Mouse (Mus musculus) stomach, embryonic 14.5 days (tissue): ENCODE measurements around the gene D6Ertd527e. TPM values are rescaled to one million over a fixed set of nuclear protein-coding genes. Genes with fewer than 3 reads are reported as not detected.

ENCODE experiments used
- ATAC-seq: fragments of 200-750 bp; cut with Nextera tagmentation; 2 replicates; pipeline ENCODE4 v1.8.0; 2017; ENCODE audit warnings: low read depth, moderate TSS enrichment; ENCODE audit not compliant: insufficient number of reproducible peaks, insufficient read depth, low FRiP score
- H3K27ac ChIP-seq: fragments of 300-500 bp; sonication (generic); 2 replicates; pipeline ENCODE4 v1.5.1; 2014; ENCODE audit warnings: mild to moderate bottlenecking, low read length, moderate library complexity, mixed read lengths
- H3K27me3 ChIP-seq: fragments of 300-500 bp; sonication (generic); 2 replicates; pipeline ENCODE4 v1.6.1; 2014; ENCODE audit warnings: low read length, control low read depth, mixed read lengths; ENCODE audit not compliant: control insufficient read depth, insufficient read depth
- H3K36me3 ChIP-seq: fragments of 300-500 bp; sonication (generic); 2 replicates; pipeline ENCODE4 v1.6.1; 2014; ENCODE audit warnings: mild to moderate bottlenecking, control low read depth, low read length, moderate library complexity, mixed read lengths; ENCODE audit not compliant: control insufficient read depth, insufficient read depth
- H3K4me1 ChIP-seq: fragments of 300-500 bp; sonication (generic); 2 replicates; pipeline ENCODE4 v1.6.1; 2014; ENCODE audit warnings: low read length, control low read depth, mixed read lengths; ENCODE audit not compliant: control insufficient read depth, insufficient read depth
- H3K4me2 ChIP-seq: fragments of 300-500 bp; sonication (generic); replicated peaks from 2 replicates; pipeline ENCODE4 v1.6.1; 2014; ENCODE audit warnings: low read depth, low read length, control low read depth
- H3K4me3 ChIP-seq: fragments of 300-500 bp; sonication (generic); 2 replicates; pipeline ENCODE4 v1.5.1; 2014; ENCODE audit warnings: low read depth, low read length, control low read depth
- H3K9ac ChIP-seq: fragments of 300-500 bp; sonication (generic); replicated peaks from 2 replicates; pipeline ENCODE4 v1.6.1; 2014; ENCODE audit warnings: low read depth, mild to moderate bottlenecking, control low read depth, low read length, moderate library complexity, mixed read lengths
- H3K9me3 ChIP-seq: fragments of 300-500 bp; sonication (generic); 2 replicates; pipeline ENCODE4 v1.6.1; 2016; ENCODE audit warnings: low read depth, low read length, control low read depth; ENCODE audit not compliant: control insufficient read depth
- WGBS: fragments of 180-500 bp; shearing (Covaris S2); extraction: QIAGEN DNeasy Blood & Tissue Kit; methylation state at CpG from one replicate; pipeline ENCODE4 v1.1.7; 2014; 5-methylcytosine and 5-hydroxymethylcytosine counted together
- polyA plus RNA-seq: library from polyadenylated mRNA; unstranded; fragments of >200 nt; fragmentation: Nextera tagmentation; extraction: Ambion mirVana; gene quantifications from 2 replicates; pipeline ENCODE4 v1.2.1, GENCODE M21; 2014

The D6Ertd527e gene
- 0.29 and 0.53 TPM in 2 replicates for polyA plus RNA-seq

DNA sequence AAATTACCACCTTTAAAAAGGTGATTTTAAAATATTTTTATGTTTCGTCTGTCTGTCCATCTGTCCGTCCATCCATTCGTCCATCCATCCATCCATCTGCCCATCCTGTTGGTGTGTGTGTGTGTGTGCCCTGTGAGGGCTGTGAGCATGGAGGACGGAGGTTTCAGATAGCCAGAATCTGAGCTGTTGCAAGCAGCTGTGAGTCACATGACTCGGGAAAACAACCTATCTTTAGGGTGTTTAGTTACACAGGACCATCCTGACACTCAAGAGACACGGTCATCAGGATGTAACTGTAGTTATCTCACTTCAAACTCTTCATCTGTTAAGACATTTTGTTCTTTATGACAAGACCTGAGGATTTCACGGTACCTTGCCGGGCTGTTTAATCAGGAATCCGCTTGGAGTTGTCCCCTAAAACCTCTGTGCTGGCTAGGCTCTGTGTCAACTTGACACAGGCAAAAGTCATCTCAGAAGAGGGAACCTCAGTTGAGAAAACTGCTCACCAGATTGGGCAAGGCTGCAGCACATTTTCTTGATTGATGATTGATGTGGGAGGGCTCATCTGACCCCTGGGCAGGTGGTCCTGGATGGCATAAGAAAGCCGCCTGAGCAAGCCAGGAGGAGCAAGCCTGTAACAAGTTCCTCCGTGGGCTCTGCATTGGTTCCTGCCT is at the start of gene D6Ertd527e:
D6Ertd527e (plus strand) TSS at position 624 of the 674 bp plus-strand sequence.
- H3K36me3 ChIP-seq, result no peaks in the 10 kb centered on the region
- H3K4me3 ChIP-seq, result no peak within 1 kb of the TSS
- ATAC-seq, result no peak
- H3K4me2 ChIP-seq, result no peak within 1 kb of the TSS
- peaks cover 12% of the 10 kb centered on the region; the same call in 1 of the 2 replicates for H3K4me1 ChIP-seq
- 74% methylated on average over 11 of the region's 11 CpGs for WGBS
- H3K27me3 ChIP-seq, result no peaks in the 10 kb centered on the region
- H3K9ac ChIP-seq, result no peak within 1 kb of the TSS
- H3K9me3 ChIP-seq, result no peaks in the 10 kb centered on the region
- no peak within 1 kb of the TSS for H3K27ac ChIP-seq

DNA sequence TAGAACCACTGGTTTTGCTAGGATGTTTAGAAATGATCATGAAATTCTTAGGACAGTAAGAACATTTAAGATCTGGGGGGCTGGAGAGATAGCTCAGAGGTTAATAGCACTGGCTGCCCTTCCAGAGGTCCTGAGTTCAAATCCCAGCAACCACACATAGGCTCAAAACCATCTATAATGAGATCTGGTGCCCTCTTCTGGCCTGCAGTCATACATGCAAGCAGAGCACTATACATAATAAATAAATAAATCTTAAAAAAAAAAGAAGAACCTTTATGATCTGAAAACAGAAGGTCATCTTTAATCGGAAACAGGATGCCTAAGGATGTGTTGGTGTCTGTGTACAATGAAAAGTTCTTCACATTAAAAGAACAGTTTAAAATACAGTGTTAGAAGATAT is 44.8 kb upstream of the D6Ertd527e start:
- no peak overlapping the region for H3K27ac ChIP-seq
- no peaks in the 10 kb centered on the region for H3K27me3 ChIP-seq
- no peak overlapping the region for H3K4me3 ChIP-seq
- ATAC-seq, result no peak
- no peak overlapping the region for H3K9ac ChIP-seq
- 91% methylated on average over 1 of the region's 1 CpGs for WGBS
- H3K36me3 ChIP-seq, result peaks cover 74% of the 10 kb centered on the region
- H3K4me2 ChIP-seq, result no peak overlapping the region
- H3K9me3 ChIP-seq, result no peaks in the 10 kb centered on the region
- no peaks in the 10 kb centered on the region for H3K4me1 ChIP-seq

DNA sequence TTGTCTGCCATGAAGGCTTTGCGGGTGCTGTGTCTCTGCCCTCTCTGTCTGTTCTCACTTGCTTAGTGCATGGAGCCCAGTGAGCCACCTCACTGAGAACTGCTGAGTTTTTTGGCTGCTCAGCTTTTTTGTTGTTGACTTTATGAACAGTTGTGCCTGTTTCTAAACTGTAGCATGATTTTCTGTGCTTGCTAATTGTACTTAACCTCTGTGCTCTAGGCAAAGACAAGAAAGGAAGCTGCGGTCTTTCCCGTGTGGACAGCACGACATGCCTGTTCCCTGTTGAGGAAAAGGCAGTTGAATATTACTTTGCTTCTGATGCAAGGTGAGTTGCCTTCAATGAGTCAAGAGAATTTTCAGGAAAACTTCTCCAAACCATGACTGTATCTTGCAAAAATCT is 41.0 kb upstream of the D6Ertd527e start:
- Histone ChIP-seq H3K9ac (no peak overlapping the region), H3K9me3 (no peaks in the 10 kb centered on the region), H3K4me2 (no peak overlapping the region), H3K27ac (no peak overlapping the region), H3K27me3 (no peaks in the 10 kb centered on the region), H3K36me3 (peaks cover 76% of the 10 kb centered on the region), H3K4me1 (no peaks in the 10 kb centered on the region), H3K4me3 (no peak overlapping the region)
- WGBS, result 91% methylated on average over 4 of the region's 4 CpGs
- ATAC-seq, result no peak

DNA sequence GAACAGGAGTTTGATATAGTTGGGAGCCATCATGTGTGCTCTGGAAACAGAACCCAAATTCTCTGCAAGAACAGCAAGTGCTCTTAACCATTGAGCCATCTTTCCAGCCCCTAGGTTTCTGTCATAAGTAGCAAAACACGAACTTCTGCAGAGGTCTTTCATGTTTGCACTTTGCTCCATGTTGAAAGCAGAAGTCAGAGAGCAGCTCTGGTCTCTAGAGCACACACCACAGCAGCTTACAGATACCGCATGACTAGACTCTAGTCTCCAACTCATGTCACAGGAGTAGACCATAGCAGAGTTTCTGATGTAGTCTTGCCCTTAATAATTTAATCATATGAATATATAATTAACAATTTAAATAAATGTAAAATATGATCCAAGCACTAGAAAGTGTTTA is 36.3 kb upstream of the D6Ertd527e start:
- ATAC-seq, result no peak
- no peak overlapping the region for H3K27ac ChIP-seq
- H3K9me3 ChIP-seq, result no peaks in the 10 kb centered on the region
- H3K4me2 ChIP-seq, result no peak overlapping the region
- WGBS, result 90% methylated on average over 2 of the region's 2 CpGs
- no peak overlapping the region for H3K4me3 ChIP-seq
- H3K4me1 ChIP-seq, result no peaks in the 10 kb centered on the region
- peaks cover 79% of the 10 kb centered on the region for H3K36me3 ChIP-seq
- H3K9ac ChIP-seq, result no peak overlapping the region
- H3K27me3 ChIP-seq, result no peaks in the 10 kb centered on the region

DNA sequence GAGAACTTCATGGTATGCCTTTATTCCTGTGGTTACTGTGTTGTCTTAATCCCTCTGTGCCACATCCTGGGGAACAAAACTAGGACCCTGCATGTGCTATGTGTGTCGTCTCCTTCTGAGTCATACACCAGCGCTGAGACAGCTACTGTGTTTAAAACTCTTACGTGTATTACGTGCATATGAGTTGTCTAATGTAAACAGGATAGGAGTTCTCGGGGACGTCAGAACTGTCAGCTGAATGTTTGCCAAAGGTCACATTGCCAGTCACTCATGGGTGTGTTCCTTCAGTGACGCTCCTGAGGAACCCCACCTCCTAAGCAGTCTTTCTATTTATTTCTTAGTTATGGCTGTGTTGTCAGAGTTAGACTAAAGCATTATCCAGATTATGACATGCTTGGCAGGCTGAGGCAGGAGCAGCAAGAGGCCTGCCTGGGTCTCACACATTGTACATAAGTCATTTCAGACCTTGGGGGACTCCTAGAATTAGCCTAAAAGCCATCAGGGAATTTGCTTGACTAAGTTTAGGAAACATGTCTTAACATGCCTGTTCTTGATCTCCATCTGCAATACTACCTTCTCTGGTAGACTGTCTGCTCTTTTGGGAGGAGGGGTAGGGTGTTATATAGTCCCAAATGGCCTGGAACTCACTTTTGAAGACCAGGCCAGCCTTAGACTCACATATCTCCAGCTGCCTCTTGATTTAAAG is 35.2 kb upstream of the D6Ertd527e start:
- ATAC-seq, result no peak
- H3K27ac ChIP-seq, result no peak overlapping the region

DNA sequence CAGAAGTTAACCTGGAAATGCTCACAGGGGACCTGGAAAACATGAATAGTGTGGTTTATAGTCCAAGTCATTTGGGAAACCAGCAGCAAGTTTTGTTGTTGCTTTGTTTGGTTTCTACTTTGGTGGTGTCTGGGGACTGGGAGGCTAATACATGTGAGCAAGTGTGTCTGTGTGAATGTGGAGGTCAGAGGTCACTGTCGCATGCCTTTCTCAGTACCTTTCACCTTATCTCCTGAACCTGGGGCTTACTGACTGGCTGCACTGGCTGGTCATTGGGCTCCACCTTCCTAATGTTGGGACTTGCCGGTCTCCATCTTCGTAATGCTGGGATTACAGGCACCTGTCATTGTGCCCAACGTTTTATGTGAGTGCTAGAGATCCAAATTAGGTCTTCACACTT is 33.9 kb upstream of the D6Ertd527e start:
- H3K4me1 ChIP-seq, result no peaks in the 10 kb centered on the region
- H3K27me3 ChIP-seq, result no peaks in the 10 kb centered on the region
- 87% methylated on average over 4 of the region's 4 CpGs for WGBS
- no peak overlapping the region for H3K4me2 ChIP-seq
- no peak overlapping the region for H3K9ac ChIP-seq
- no peak overlapping the region for H3K4me3 ChIP-seq
- no peak for ATAC-seq
- peaks cover 77% of the 10 kb centered on the region for H3K36me3 ChIP-seq
- no peak overlapping the region for H3K27ac ChIP-seq
- no peaks in the 10 kb centered on the region for H3K9me3 ChIP-seq

More for the DNA sequence above, 35.2 kb upstream of the D6Ertd527e start:
- H3K36me3 ChIP-seq, result peaks cover 79% of the 10 kb centered on the region
- H3K9ac ChIP-seq, result no peak overlapping the region
- no peaks in the 10 kb centered on the region for H3K4me1 ChIP-seq
- no peak overlapping the region for H3K4me2 ChIP-seq
- H3K4me3 ChIP-seq, result no peak overlapping the region
- H3K9me3 ChIP-seq, result no peaks in the 10 kb centered on the region
- 43% methylated on average over 7 of the region's 7 CpGs for WGBS
- no peaks in the 10 kb centered on the region for H3K27me3 ChIP-seq

DNA sequence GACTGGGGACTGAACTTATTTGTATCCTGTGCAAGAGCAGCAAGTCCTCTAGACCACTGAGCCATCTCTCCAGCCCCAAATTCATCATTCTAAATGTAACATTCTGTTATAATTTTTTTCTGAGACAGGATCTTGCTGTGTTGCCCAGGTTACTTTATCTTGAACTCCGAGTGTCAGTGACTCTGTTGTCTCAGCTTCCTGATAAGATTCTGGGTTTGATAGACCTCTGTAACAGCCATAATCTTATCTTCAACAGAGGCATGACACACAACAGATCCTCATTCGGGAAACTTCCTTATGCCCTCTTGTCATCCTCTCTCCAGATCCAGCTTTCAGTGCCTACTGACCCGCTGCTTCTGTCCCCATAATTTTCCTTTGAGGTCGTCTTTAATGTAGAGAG is 31.8 kb upstream of the D6Ertd527e start:
- Histone ChIP-seq H3K9ac (no peak overlapping the region), H3K27me3 (no peaks in the 10 kb centered on the region), H3K4me1 (no peaks in the 10 kb centered on the region), H3K4me3 (no peak overlapping the region), H3K36me3 (peaks cover 76% of the 10 kb centered on the region), H3K4me2 (no peak overlapping the region), H3K27ac (no peak overlapping the region), H3K9me3 (no peaks in the 10 kb centered on the region)
- ATAC-seq, result no peak
- 56% methylated on average over 4 of the region's 4 CpGs for WGBS

DNA sequence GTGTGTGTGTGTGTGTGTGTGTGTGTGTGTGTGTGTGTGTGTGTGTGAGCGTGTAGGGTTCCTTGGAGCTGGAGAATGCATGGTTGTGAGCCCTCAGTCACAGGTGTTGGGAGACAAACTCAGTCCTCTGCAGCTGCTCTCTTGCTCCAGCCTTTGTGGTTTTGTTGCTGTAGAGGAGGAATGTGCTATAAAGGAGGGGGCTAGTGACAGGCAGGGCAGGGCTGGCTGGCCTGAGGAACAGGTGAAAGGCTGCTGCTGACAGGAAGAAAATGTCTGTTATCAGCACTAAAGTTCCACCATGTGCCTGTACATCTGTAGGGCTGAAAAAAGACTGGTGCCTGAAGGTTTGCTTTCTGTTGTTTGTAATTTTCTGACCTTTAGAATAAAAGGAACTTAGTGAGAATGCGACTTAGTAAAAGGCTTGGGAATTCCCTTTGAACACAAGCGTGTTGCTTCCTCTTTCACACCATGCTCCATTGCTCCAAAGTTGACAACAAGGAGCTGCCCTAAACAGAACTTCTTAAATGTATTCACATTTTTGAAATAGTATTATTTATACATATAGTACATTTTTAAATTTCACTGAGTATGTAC is 29.4 kb upstream of the D6Ertd527e start:
- Histone ChIP-seq H3K27me3 (no peaks in the 10 kb centered on the region), H3K36me3 (peaks cover 74% of the 10 kb centered on the region), H3K27ac (no peak overlapping the region), H3K9me3 (no peaks in the 10 kb centered on the region), H3K9ac (no peak overlapping the region), H3K4me2 (no peak overlapping the region), H3K4me3 (no peak overlapping the region), H3K4me1 (no peaks in the 10 kb centered on the region)
- WGBS, result 75% methylated on average over 3 of the region's 3 CpGs
- ATAC-seq, result no peak
